Mouse (Mus musculus) mature B cell (primary cell): ENCODE results near the gene Hs3st6.

Experiments
- in situ Hi-C: fragments of 300-500 bp; cut with MboI; formaldehyde crosslinking; loops from 2 replicates; pipeline ENCODE4 v1.14.3; 2019

Hs3st6 gene

DNA sequence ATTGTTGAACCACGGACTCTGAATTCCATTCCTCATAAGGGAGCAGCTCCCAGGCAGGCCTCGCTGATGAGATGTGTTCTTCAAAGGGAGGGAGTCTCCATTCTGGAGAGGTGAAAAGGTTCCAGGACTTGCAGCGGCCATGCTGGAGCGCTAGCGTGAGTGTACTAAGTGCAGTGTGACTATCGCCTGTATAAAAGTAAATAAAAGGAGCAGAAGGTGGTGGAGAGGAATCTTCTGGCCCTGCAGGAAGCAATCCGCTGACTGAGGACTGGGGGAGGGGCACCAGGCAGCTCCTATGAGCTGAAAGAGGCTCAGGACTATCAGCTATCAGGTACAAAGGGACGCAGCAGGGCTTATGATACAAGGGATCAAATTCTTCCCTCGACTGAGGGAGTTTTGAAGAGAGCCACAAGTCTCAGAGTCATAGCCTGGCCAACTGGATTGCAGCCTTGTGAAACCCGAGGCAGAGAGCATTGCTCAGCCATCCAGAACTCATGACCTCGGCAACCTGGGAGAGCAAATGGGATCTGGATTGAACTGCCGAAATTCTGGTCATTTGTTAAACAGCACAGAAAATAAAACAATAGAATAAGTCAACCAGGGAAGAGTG, 13.6 kb downstream of the Hs3st6 start:
- in situ Hi-C loops: no loop called here

DNA sequence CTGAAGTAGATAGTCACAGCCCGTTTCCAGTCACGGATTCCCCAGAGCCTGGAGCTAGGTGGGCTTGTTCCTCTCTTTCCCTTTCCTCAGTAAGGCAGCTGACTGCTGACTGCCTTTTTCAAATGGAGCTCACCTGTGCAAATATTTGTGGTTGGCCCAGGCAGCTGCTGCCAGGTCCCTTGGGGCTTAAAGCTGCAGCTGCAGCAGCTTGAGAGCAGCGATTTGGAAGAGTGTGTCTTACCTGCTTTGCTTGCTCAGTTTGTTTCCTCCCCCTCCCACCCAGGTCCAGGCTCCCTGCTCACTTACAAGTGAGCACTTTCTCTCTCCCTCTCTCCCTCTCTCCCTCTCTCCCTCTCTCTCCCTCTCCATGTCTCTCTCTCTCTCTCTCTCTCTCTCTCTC, 16.4 kb downstream of the Hs3st6 start:
- in situ Hi-C loops: no loop called here

DNA sequence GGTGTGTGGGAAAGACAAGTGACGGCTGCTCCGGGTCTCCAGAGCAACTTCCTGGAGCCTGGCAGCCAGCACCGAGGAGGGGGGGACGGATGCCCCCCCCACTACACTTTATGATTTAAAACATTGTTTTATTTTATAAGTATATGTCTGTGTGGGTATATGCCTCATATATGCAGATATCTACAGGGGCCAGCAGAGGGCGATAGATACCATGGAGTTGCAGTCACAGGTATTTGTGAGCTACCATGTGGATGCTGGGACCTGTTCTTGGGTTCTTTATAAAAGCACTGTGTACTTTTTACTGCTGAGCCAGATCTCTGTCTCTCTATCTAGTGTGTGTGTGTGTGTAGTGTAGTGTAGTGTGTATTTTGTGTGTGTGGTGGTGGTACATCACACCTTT, 20.5 kb downstream of the Hs3st6 start:
- in situ Hi-C loops: no loop called here

DNA sequence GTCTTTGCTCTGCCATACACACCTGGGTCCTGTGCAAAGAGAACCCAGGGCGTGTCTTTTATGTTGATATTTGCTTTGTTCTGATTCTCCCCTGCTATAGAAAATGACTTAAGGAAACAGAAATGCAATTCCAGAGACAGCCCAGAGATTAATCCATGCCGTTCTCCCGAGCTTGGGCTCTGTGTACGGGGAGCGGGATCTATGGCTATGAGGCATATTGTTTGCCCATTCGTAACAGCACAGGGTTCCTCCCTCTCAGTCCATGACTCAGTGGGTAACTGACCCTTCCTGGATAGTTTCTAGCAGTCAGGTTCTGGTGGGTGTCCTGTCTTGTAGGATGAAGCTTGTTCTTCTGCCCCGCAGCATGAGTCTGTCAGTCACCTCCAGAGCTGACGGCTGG, 22.4 kb downstream of the Hs3st6 start:
- in situ Hi-C loops: no loop called here

DNA sequence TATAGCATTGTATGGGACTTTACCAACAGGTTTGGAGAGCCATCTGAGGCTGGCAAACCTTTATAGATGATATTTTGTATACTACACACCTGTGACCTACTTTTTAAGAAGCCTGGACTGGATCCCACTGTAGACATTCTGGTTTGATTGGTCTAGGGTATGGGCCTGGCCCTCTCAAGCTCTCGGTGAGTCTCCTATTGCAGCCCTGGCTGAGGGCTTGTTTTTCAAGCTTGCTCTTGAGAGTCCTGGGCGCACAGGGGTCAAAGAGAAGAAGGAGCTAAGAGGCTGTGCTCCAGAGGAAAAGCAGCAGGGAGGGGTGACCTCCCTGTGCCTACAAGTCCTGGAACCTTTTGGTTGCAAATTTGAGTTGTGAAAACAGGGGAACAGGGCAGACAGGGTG, 24.3 kb downstream of the Hs3st6 start:
- in situ Hi-C loops: no loop called here

DNA sequence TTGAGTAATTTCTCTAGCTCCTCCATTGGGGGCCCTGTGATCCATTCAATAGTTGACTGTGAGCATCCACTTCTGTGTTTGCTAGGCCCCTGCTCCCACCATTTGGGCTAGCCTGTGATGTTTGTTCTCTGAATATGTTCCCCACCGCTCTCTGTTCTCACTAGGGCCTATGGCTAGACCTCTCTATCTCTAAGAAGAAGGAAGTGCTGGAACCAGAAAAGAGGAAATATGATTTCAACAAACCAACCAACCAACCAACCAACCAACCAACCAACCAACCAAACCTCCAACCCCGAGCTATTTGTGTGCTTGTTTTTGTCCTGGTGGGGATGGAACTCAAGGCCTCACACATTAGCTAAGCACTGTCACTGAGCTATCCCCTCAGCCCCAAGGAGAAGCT, 28.0 kb downstream of the Hs3st6 start:
- in situ Hi-C loops: no loop called here

DNA sequence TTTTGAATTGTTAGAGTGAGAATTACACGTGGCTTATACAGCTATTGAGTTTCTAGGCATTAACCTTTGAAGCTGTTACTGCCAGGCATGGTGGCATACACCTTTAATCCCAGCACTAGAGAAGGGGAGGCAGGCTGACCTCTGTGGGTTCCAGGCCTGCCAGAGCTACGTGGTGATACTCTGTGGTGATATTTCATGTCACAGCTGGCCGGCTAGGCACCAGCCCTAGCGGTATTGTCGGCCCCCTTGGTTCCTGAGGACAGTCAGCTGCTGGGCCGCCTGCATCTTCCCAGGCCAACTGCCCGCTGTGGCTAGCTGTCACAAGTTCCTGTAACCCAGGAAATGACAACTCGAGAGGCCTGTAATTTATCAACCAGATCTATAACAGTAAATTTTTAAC, 39.4 kb downstream of the Hs3st6 start:
- in situ Hi-C loops: no loop called here

DNA sequence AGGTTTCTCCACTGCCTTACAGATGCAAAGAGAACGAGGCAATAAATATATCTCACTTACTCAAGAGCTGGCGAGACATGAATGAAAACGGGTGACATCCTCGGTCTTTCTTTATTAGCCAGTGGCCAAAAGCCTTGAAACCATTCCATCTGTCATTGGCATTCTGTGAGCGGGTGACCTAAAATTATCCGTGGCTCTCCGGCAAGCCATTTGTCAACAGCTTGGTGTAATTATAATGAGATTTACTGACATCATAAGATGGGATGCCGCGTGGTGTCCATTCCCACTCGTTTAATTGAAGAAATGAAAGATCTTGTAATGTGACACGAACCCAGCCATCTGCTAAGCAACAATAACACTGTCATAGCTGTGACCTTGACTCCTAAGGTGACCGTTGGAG, 42.0 kb downstream of the Hs3st6 start:
- in situ Hi-C loops: no loop called here

DNA sequence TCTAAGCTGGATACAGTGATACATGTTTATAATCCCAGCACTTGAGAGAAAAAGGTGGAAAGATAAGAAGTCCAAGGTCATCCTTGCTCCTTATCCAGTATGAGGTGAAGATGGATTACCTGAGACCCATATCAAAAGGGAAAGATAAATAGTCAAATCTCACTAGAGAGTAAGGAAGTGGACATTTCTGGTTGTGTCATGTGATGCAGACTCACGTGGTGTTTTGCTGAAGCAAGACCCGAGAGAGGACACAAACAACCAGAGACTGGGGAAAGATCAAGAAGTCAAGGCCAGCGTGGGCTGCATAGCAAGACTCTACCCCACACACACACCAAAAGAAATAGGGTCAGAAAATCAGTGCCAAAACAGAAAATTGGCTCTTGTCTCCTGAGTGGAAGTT, 44.2 kb downstream of the Hs3st6 start:
- in situ Hi-C loops: no loop called here

DNA sequence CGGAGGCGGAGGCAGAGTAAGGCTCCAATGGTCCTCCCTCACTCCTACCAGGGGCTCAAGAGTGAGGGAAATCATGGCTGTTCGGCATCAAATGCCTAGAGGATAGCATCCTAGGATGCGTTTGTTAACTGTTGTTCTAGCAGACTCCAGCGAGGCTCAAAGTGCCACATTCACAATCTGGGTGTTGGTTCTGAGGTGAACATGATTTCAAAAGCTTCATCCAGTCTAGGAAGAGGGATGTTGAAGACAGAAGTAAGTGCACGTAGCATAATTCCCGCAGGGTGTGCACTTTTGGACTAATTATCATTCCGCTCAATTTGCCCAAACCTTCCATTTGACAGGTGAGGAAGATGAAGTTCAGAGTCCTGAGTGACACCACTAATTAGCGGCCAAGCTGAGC, 45.4 kb downstream of the Hs3st6 start:
- in situ Hi-C loops: no loop called here

DNA sequence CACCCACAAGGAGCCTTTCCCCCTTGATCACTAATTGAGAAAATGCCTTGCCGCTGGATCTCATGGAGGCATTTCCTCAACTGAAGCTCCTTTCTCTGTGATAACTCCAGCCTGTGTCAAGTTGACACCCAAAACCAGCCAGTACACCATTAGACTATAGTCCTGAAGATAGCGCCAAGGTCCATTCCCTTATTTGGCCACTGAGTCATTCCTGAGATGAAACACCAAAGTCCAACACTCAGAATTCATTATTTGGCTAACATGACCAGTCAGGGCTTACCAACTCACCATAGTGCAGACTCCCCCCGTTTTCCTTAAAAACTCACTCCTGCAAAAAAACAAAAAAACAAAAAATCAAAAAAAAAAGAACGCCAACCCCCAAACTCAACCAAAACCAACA, 46.7 kb downstream of the Hs3st6 start:
- in situ Hi-C loops: no loop called here

DNA sequence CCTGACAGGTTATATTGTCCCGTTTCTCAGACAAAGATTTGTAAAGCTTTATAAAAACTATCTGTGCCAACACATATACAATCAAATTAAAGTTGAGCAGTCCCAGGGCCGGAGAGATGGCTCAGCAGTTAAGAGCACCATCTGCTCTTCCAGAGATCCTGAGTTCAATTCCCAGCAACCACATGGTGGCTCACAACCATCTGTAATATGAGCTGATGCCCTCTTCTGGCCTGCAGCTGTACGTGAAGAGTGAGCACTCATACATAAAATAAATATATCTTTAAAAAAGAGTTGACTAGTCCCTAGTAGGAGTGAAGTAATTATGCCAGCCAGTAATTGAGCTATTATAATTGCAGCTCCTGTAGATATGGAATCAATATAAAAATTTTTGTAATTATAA, 47.7 kb downstream of the Hs3st6 start:
- in situ Hi-C loops: no loop called here

DNA sequence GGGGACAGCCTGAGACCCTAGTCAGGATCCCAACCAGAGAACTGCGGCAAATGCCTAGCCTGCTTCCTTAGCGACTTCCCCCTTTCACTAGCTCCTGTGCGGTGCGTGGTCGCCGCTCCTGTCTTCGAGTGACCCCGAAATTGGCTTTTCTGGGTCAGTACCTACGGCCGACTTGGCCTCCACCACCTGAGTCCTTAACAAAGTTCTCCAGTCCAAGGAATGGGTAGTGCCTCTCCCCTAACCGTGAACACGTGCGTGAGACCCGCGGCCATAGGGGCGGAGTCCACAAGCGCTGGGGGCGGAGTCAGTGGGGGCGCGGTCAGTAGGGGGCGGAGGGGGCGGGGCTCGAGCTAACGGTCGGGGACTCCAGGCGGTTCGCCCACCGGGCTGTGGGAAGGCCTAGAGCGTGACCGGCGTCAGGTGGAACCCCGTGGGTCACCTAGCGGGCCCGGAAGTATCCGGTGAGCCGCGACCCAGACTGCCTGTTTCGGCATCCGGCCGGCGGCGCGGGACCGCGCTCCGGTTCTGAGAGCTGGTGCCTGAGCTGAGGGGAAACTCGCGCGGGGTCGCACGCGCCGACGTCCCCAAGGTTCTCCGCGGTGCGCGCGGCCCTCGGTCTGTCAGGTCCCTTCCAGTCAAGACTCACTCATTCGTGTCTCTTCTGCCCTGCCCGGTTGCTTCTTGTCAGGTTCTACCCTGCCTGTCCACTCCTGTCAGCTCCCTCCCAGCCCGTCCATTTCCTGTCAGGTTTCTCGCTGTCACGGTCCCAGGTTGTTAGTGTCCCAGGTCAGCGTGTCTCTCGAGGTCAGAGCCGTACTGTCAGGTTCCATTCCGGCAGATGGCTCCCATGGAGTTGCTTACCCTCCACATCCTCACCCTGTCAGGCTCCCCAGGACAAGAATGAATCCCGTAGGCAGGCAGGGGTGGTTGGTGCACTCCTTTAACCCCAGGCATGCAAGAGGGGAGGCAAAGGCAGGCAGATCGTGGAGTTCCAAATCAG, 51.5 kb downstream of the Hs3st6 start, which contains the start of gene Meiob:
Gene Meiob (plus strand): TSS at position 338 of the 1,000 bp plus-strand sequence.
- in situ Hi-C loops: no loop called here
